Mouse (Mus musculus) lung, postnatal 0 days (tissue): ENCODE data around the gene Lztfl1.

Experiments
- CTCF ChIP-seq: IDR thresholded peaks from 2 replicates; pipeline ENCODE4 v1.5.1; 2016; ENCODE audit warnings: antibody characterized with exemption, mild to moderate bottlenecking
- EP300 ChIP-seq: IDR thresholded peaks from 2 replicates; pipeline ENCODE4 v1.6.1; 2016; ENCODE audit warnings: antibody characterized with exemption, mild to moderate bottlenecking, control low read depth

DNA sequence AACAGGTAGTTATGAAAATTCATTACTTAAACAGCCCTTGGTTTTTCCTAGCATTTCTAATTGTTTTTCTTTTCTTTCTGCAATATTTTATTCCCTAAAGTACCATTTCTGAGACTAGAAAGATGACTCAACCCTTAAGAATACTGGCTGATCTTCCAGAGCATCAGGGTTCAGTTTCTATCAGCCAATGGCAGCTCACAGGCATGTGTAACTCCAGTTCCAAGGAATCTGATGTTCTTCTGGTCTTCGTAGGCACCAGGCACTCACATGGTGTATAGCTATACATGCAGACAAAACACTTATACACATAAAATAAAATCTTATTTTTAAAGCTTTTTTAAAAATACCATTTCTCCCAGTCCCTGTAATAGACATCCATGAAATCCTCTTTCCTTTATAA, 40.7 kb upstream of the Lztfl1 start:
- TF ChIP-seq CTCF (no peak), EP300 (no peak)
